Mouse (Mus musculus): ENCODE data around the gene Vmn1r40. TPM values are rescaled to one million over a fixed set of nuclear protein-coding genes. Genes with fewer than 3 reads are reported as not detected.

Vmn1r40 gene
- polyA plus RNA-seq (2014; fragmentation: Illumina TruSeq; extraction: RNeasy Lipid Tissue Mini Kit (QIAGEN cat#74804); ENCODE audit: low read depth, low replicate concordance) = not detected

DNA sequence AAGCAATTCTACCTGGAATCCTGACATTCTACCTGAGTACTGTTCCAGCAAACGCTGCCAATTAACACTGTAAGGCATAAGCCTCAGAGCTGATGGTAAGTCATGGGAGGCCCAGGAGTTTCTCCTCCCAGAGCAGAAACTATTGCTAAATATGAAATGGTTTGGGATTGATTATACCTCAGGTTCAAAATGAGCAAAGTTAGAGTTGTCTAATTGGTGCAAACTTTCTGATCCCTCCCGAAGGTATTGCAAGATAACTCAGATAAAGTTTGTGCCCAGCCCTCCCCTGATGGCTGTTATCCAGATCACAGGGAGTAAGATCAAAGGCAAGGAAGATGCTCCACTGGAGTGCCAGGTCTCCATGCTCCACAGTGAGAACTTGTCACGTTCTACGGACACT lies at the start of gene Vmn1r40:
Gene Vmn1r40 (plus strand): TSS at position 301 of the 400 bp plus-strand sequence.

DNA sequence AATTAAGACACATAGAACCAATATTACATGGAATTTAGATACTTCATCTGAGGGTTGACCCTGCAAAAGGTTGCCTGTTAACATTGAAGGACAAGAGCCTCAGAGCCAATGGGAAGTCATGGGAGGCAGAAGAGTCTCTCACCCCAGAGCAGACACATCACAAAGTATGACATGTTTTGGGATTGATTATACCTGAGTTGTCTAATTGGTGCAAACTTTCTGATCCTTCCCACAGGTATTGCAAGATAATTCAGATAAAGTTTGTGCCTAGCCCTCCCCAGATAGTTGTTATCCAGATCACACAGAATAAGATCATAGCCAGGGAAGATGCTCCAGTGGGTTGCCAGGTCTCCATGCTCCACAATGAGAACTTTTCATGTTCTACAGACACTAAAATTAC lies 33.1 kb downstream of the Vmn1r40 start, which contains the start of gene Vmn1r41:
Gene Vmn1r41 (plus strand): TSS at position 301 of the 400 bp plus-strand sequence.

Other genes with a start within 250 kb of the Vmn1r40 start
- gene Chchd6, start 111.9 kb upstream of the Vmn1r40 start, polyA plus RNA-seq (2014; fragmentation: Illumina TruSeq; extraction: RNeasy Lipid Tissue Mini Kit (QIAGEN cat#74804); ENCODE audit: low read depth, low replicate concordance) = 1.2 TPM
- gene Txnrd3, start 63.6 kb upstream of the Vmn1r40 start, polyA plus RNA-seq (2014; fragmentation: Illumina TruSeq; extraction: RNeasy Lipid Tissue Mini Kit (QIAGEN cat#74804); ENCODE audit: low read depth, low replicate concordance) = 10.3 TPM
- not detected for gene Vmn1r41, start 33.2 kb downstream of the Vmn1r40 start, polyA plus RNA-seq (2014; fragmentation: Illumina TruSeq; extraction: RNeasy Lipid Tissue Mini Kit (QIAGEN cat#74804); ENCODE audit: low read depth, low replicate concordance)
- gene Vmn1r42, start 168.9 kb downstream of the Vmn1r40 start, polyA plus RNA-seq (2014; fragmentation: Illumina TruSeq; extraction: RNeasy Lipid Tissue Mini Kit (QIAGEN cat#74804); ENCODE audit: low read depth, low replicate concordance) = not detected
- gene Vmn1r43, start 168.9 kb downstream of the Vmn1r40 start, polyA plus RNA-seq (2014; fragmentation: Illumina TruSeq; extraction: RNeasy Lipid Tissue Mini Kit (QIAGEN cat#74804); ENCODE audit: low read depth, low replicate concordance) = not detected
- not detected for gene Vmn1r44, start 176.1 kb downstream of the Vmn1r40 start, polyA plus RNA-seq (2014; fragmentation: Illumina TruSeq; extraction: RNeasy Lipid Tissue Mini Kit (QIAGEN cat#74804); ENCODE audit: low read depth, low replicate concordance)
- gene Vmn1r45, start 233.1 kb downstream of the Vmn1r40 start, polyA plus RNA-seq (2014; fragmentation: Illumina TruSeq; extraction: RNeasy Lipid Tissue Mini Kit (QIAGEN cat#74804); ENCODE audit: low read depth, low replicate concordance) = not detected